Mouse (Mus musculus): ENCODE results near the gene Fkbp14. TPM values are rescaled to one million over a fixed set of nuclear protein-coding genes. Genes with fewer than 3 reads are reported as not detected.

Gene Fkbp14
- polyA plus RNA-seq, 1 experiment from 2014 or later, result 25.2 TPM

GRCm38 (mm10) chr6:54587683-54588082 is 9.4 kb downstream of the Fkbp14 start:
- 71% methylated on average over 4 of the region's 4 CpGs for WGBS
- no peaks in the 10 kb centered on the region for H3K27me3 ChIP-seq
- no peak overlapping the region for H3K4me3 ChIP-seq (replicated peaks)
- H3K4me2 ChIP-seq, result no peak overlapping the region
- H3K4me1 ChIP-seq (replicated peaks), result peaks cover 17% of the 10 kb centered on the region
- peaks cover 15% of the 10 kb centered on the region for H3K36me3 ChIP-seq
- H3K27ac ChIP-seq, result no peak overlapping the region
- ATAC-seq (ENCODE audit: insufficient number of reproducible peaks, insufficient read depth, low FRiP score, low TSS enrichment, low read depth), result no peak
- H3K9me3 ChIP-seq, result no peaks in the 10 kb centered on the region
- H3K9ac ChIP-seq (replicated peaks), result no peak overlapping the region

GRCm38 (mm10) chr6:54586911-54587310 is 10.2 kb downstream of the Fkbp14 start:
- WGBS, result 85% methylated on average over 8 of the region's 8 CpGs
- H3K27ac ChIP-seq, result no peak overlapping the region
- H3K4me3 ChIP-seq (replicated peaks), result no peak overlapping the region
- H3K4me2 ChIP-seq, result no peak overlapping the region
- H3K9me3 ChIP-seq, result no peaks in the 10 kb centered on the region
- H3K9ac ChIP-seq (replicated peaks), result no peak overlapping the region
- no peak for ATAC-seq (ENCODE audit: insufficient number of reproducible peaks, insufficient read depth, low FRiP score, low TSS enrichment, low read depth)
- peaks cover 21% of the 10 kb centered on the region for H3K36me3 ChIP-seq
- H3K4me1 ChIP-seq (replicated peaks), result peaks cover 14% of the 10 kb centered on the region
- H3K27me3 ChIP-seq, result no peaks in the 10 kb centered on the region

- no peak overlapping the region for H3K4me3 ChIP-seq (replicated peaks)
- ATAC-seq (ENCODE audit: insufficient number of reproducible peaks, insufficient read depth, low FRiP score, low TSS enrichment, low read depth), result no peak
- no peak overlapping the region for H3K27ac ChIP-seq
- no peak overlapping the region for H3K4me2 ChIP-seq
- peaks cover 7% of the 10 kb centered on the region; the same call in 1 of the 2 replicates for H3K4me1 ChIP-seq (replicated peaks)
- no peak overlapping the region for H3K9ac ChIP-seq (replicated peaks)
- peaks cover 21% of the 10 kb centered on the region for H3K36me3 ChIP-seq
- 20% methylated on average over 2 of the region's 2 CpGs for whole genome bisulfite sequencing
- H3K27me3 ChIP-seq, result no peaks in the 10 kb centered on the region
- no peaks in the 10 kb centered on the region for H3K9me3 ChIP-seq
Measured at GRCm38 (mm10) chr6:54586175-54586574, 10.9 kb downstream of the Fkbp14 start.

- Histone ChIP-seq H3K4me1 (replicated peaks) (peaks cover 10% of the 10 kb centered on the region), H3K9me3 (no peaks in the 10 kb centered on the region), H3K27ac (no peak overlapping the region), H3K4me3 (replicated peaks) (no peak overlapping the region), H3K36me3 (0 out of 2 replicates have a peak, but pooled peaks cover 5% of the 10 kb centered on the region), H3K27me3 (no peaks in the 10 kb centered on the region), H3K4me2 (no peak overlapping the region; the same call in 1 of the 2 replicates), H3K9ac (replicated peaks) (no peak overlapping the region)
- 32% methylated on average over 6 of the region's 6 CpGs for WGBS
- no peak for ATAC-seq (ENCODE audit: insufficient number of reproducible peaks, insufficient read depth, low FRiP score, low TSS enrichment, low read depth)
Measured at GRCm38 (mm10) chr6:54573218-54573955, 23.7 kb downstream of the Fkbp14 start.

- no peak for ATAC-seq (ENCODE audit: insufficient number of reproducible peaks, insufficient read depth, low FRiP score, low TSS enrichment, low read depth)
- Histone ChIP-seq H3K4me2 (no peak overlapping the region), H3K9ac (replicated peaks) (no peak overlapping the region), H3K27ac (no peak overlapping the region), H3K4me3 (replicated peaks) (no peak overlapping the region), H3K9me3 (no peaks in the 10 kb centered on the region), H3K27me3 (no peaks in the 10 kb centered on the region; the same call in 1 of the 2 replicates), H3K4me1 (replicated peaks) (peaks cover 44% of the 10 kb centered on the region), H3K36me3 (no peaks in the 10 kb centered on the region)
- WGBS, result 18% methylated on average over 7 of the region's 7 CpGs
Measured at GRCm38 (mm10) chr6:54569776-54570175, 27.3 kb downstream of the Fkbp14 start.

- peak overlapping the region; percentile 86 for H3K4me2 ChIP-seq
- H3K9ac ChIP-seq (replicated peaks), result peak overlapping the region; percentile 62; the same call in 1 of the 2 replicates
- H3K9me3 ChIP-seq, result no peaks in the 10 kb centered on the region
- H3K36me3 ChIP-seq, result no peaks in the 10 kb centered on the region
- peaks cover 42% of the 10 kb centered on the region for H3K4me1 ChIP-seq (replicated peaks)
- ATAC-seq (ENCODE audit: insufficient number of reproducible peaks, insufficient read depth, low FRiP score, low TSS enrichment, low read depth), result no peak
- no peaks in the 10 kb centered on the region; the same call in 1 of the 2 replicates for H3K27me3 ChIP-seq
- H3K4me3 ChIP-seq (replicated peaks), result peak overlapping the region; percentile 53
- 17% methylated on average over 6 of the region's 6 CpGs for WGBS
- H3K27ac ChIP-seq, result peak overlapping the region; percentile 71
Measured at GRCm38 (mm10) chr6:54566546-54566919, 30.6 kb downstream of the Fkbp14 start.

GRCm38 (mm10) chr6:54565665-54566545 is 31.2 kb downstream of the Fkbp14 start, which contains the start of gene Scrn1:
TSS of gene Scrn1 (minus strand) at chr6:54566489.
- Histone ChIP-seq H3K36me3 (no peaks in the 10 kb centered on the region), H3K4me3 (replicated peaks) (peak within 1 kb of the TSS; percentile 53), H3K27me3 (no peaks in the 10 kb centered on the region; the same call in 1 of the 2 replicates), H3K9me3 (no peaks in the 10 kb centered on the region), H3K4me2 (peak within 1 kb of the TSS; percentile 86), H3K4me1 (replicated peaks) (peaks cover 42% of the 10 kb centered on the region), H3K9ac (replicated peaks) (peak within 1 kb of the TSS; percentile 62), H3K27ac (peak within 1 kb of the TSS; percentile 71)
- under 1% methylated on average over 60 of the region's 60 CpGs for WGBS
- peak; percentile 90 for ATAC-seq (ENCODE audit: insufficient number of reproducible peaks, insufficient read depth, low FRiP score, low TSS enrichment, low read depth)

- H3K36me3 ChIP-seq, result no peaks in the 10 kb centered on the region
- H3K4me1 ChIP-seq (replicated peaks), result peaks cover 42% of the 10 kb centered on the region
- no peaks in the 10 kb centered on the region; the same call in 1 of the 2 replicates for H3K27me3 ChIP-seq
- no peak overlapping the region for H3K9ac ChIP-seq (replicated peaks)
- ATAC-seq (ENCODE audit: insufficient number of reproducible peaks, insufficient read depth, low FRiP score, low TSS enrichment, low read depth), result no peak
- 40% methylated on average over 3 of the region's 3 CpGs for WGBS
- H3K4me2 ChIP-seq, result peak overlapping the region; percentile 86
- H3K4me3 ChIP-seq (replicated peaks), result peak overlapping the region; percentile 53; the same call in 1 of the 2 replicates
- H3K9me3 ChIP-seq, result no peaks in the 10 kb centered on the region
- no peak overlapping the region for H3K27ac ChIP-seq
Measured at GRCm38 (mm10) chr6:54565012-54565411, 32.1 kb downstream of the Fkbp14 start.

GRCm38 (mm10) chr6:54564506-54564991 is 32.6 kb downstream of the Fkbp14 start:
- Histone ChIP-seq H3K36me3 (no peaks in the 10 kb centered on the region), H3K4me2 (peak overlapping the region; percentile 86), H3K4me1 (replicated peaks) (peaks cover 39% of the 10 kb centered on the region), H3K27ac (no peak overlapping the region), H3K9ac (replicated peaks) (no peak overlapping the region), H3K27me3 (no peaks in the 10 kb centered on the region; the same call in 1 of the 2 replicates), H3K9me3 (no peaks in the 10 kb centered on the region), H3K4me3 (replicated peaks) (no peak overlapping the region)
- no peak for ATAC-seq (ENCODE audit: insufficient number of reproducible peaks, insufficient read depth, low FRiP score, low TSS enrichment, low read depth)
- 73% methylated on average over 9 of the region's 9 CpGs for WGBS

- Histone ChIP-seq H3K9me3 (no peaks in the 10 kb centered on the region), H3K4me3 (replicated peaks) (no peak overlapping the region), H3K27ac (no peak overlapping the region), H3K9ac (replicated peaks) (no peak overlapping the region), H3K36me3 (no peaks in the 10 kb centered on the region), H3K4me2 (no peak overlapping the region), H3K4me1 (replicated peaks) (peaks cover 36% of the 10 kb centered on the region), H3K27me3 (no peaks in the 10 kb centered on the region; the same call in 1 of the 2 replicates)
- ATAC-seq (ENCODE audit: insufficient number of reproducible peaks, insufficient read depth, low FRiP score, low TSS enrichment, low read depth), result no peak
- WGBS, result 88% methylated on average over 4 of the region's 4 CpGs
Measured at GRCm38 (mm10) chr6:54563561-54563960, 33.5 kb downstream of the Fkbp14 start.

Measured in limb, embryonic 12.5 days (tissue).